In the genomic region with DNA sequence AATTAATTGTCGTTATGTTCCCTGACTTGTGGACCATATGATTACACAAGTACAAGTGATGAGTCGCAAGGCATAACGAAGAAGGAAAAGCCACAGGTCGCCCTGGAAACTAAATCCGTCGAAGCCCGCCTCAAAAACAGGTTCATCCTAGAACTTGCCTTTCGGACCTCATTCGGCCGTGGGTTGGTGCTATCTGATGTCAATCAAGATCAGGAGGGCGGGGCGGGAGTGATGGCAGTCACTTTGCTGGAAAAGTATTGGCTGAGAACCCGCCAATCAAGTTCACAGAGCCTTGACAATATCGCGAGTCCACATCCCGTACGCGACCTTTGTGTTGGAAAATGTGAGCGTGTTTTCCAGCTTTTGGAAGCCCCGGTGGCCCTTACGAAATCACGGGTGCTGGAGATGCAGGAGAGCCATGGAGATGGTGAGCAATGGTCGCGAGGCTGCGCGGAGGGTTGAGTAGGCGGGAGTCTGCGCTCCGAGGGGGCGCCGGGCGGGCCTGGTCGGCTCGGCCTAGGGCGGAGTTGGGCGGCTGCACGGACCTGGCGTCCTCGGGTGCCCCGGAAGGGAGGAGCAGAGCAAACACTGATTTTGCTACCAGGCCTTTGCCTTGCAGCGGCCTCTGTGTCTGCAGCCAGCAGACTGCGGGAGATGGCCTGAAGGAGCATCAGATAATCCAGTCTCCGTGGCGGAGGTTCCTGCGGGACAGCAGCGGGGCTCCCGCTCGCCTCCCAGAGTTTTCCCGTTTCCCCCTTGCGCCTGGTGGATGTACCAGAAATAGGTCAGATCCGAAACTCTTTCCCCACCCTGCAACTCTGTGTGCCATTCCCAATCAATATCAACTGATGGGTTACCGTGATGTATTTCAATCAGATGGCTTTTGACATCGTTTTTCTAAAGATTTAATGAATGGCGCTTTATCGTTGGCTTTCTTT, we compare ENCODE assay signal across 7 mouse cellular contexts. TPM values are rescaled to one million over a fixed set of nuclear protein-coding genes. Genes with fewer than 3 reads are reported as not detected.
DNase-seq lines count a peak whose midpoint lies in the region; ATAC-seq lines count a peak whose summit lies in the region.

Zfp386 (plus strand) TSS at position 285 of the 938 bp plus-strand sequence.

- peaks cover 11% of the 10 kb centered on the region for H3K4me1 ChIP-seq in intestine, embryonic 16.5 days (ENCODE audit: control insufficient read depth, insufficient read depth, low read length)
- peaks cover 8% of the 10 kb centered on the region for H3K4me1 ChIP-seq in midbrain, embryonic 11.5 days (ENCODE audit: control insufficient read depth, insufficient read depth, low read length)

- no peaks in the 10 kb centered on the region for H3K9me3 ChIP-seq in intestine, embryonic 16.5 days (ENCODE audit: control insufficient read depth, low read length)
- H3K9me3 ChIP-seq in midbrain, embryonic 11.5 days (ENCODE audit: control insufficient read depth, low read length), result no peaks in the 10 kb centered on the region; the same call in 1 of the 2 replicates

- under 1% methylated on average over 54 of the region's 55 CpGs for WGBS in intestine, embryonic 16.5 days
- WGBS in midbrain, embryonic 11.5 days, result 1% methylated on average over 51 of the region's 55 CpGs

- peak within 1 kb of the TSS; percentile 92 for H3K9ac ChIP-seq in intestine, embryonic 16.5 days (ENCODE audit: low read depth, low read length)
- H3K9ac ChIP-seq in midbrain, embryonic 11.5 days (ENCODE audit: low read length), result peak within 1 kb of the TSS; percentile 96

- peak within 1 kb of the TSS; percentile 87 for H3K4me3 ChIP-seq in intestine, embryonic 16.5 days (ENCODE audit: low read length)
- peak within 1 kb of the TSS; percentile 85 for H3K4me3 ChIP-seq in midbrain, embryonic 11.5 days (ENCODE audit: low read depth, low read length)

- peak within 1 kb of the TSS; percentile 98 for H3K27ac ChIP-seq in intestine, embryonic 16.5 days (ENCODE audit: low read length)
- peak within 1 kb of the TSS; percentile 86 for H3K27ac ChIP-seq in midbrain, embryonic 11.5 days (ENCODE audit: low read depth, low read length)

- H3K27me3 ChIP-seq in intestine, embryonic 16.5 days (replicated peaks; ENCODE audit: control insufficient read depth, insufficient read depth, low read length), result no peaks in the 10 kb centered on the region
- H3K27me3 ChIP-seq in midbrain, embryonic 11.5 days (ENCODE audit: control insufficient read depth, insufficient read depth, low read length), result no peaks in the 10 kb centered on the region

- peak; percentile 100 for ATAC-seq in intestine, embryonic 16.5 days
- peak; percentile 100 for ATAC-seq in midbrain, embryonic 11.5 days (ENCODE audit: low FRiP score)

- intact Hi-C loops in left cerebral cortex, postnatal 36 days (cut with DNase I), result loop anchor here (5.0 kb wide), 1 partner anchor 155 kb away; no protein-coding TSS in a partner anchor

- H3K4me2 ChIP-seq in intestine, embryonic 16.5 days (ENCODE audit: low read depth, low read length), result peak within 1 kb of the TSS; percentile 71
- H3K4me2 ChIP-seq in midbrain, embryonic 11.5 days, result peak within 1 kb of the TSS; percentile 66

- no peaks in the 10 kb centered on the region for H3K36me3 ChIP-seq in intestine, embryonic 16.5 days (ENCODE audit: control insufficient read depth, insufficient read depth, low read length)
- peaks cover 10% of the 10 kb centered on the region for H3K36me3 ChIP-seq in midbrain, embryonic 11.5 days (ENCODE audit: control insufficient read depth, insufficient read depth, low read length)

- DNase-seq in adrenal gland, adult 8-10 months, result peak; percentile 98
- DNase-seq in embryo, embryonic 9.5 days (ENCODE audit: extremely low spot score), result peak; percentile 95
- DNase-seq in gastrocnemius, postnatal 4 days (ENCODE audit: low spot score in 2 of 2), result peak; percentile 94 to 99
- DNase-seq in left cerebral cortex, postnatal 36 days (ENCODE audit: low spot score in 2 of 2), result peak; percentile 96 to 98
- peak; percentile 99 for DNase-seq in midbrain, embryonic 11.5 days (ENCODE audit: low spot score, missing footprints)
- DNase-seq in skeletal muscle tissue, adult 2 months (ENCODE audit: low read depth, low spot score), result peak; percentile 98

RNA-seq across cellular contexts. Expression of gene Zfp386, which starts in this region (rescaled TPM):
- total RNA-seq in adrenal gland, adult 8-10 months (2022), result 10 to 100 TPM; 26.0 to 47.7 (median 35.6) TPM
- 10 to 100 TPM; 35.7 to 39.9 TPM for total RNA-seq in gastrocnemius, postnatal 4 days (2021)
- polyA plus RNA-seq in intestine, embryonic 16.5 days (2015; fragmentation: Nextera tagmentation; extraction: Ambion mirVana), result 25.7 and 28.4 TPM in 2 replicates
- total RNA-seq in left cerebral cortex, postnatal 36 days (2021), result 10 to 100 TPM; 22.8 to 39.8 TPM
- polyA plus RNA-seq in midbrain, embryonic 11.5 days (2014; fragmentation: Nextera tagmentation; extraction: Ambion mirVana), result 77.7 and 82.3 TPM in 2 replicates

Comparison
In these comparisons a context has a peak if more than half of its experiments do, and no peak if none do; other contexts are left out.
1. Peak in every context shown above with its lines: DNase-seq, ATAC-seq, H3K4me3 ChIP-seq and H3K27ac ChIP-seq.